Mouse (Mus musculus) mouse trophoblast stem cell (cell line): Measurements from ENCODE around the gene Bgn.
"Not testable (repeated sequence)": the region's sequence is repeated elsewhere in the genome, so short reads cannot be mapped to it uniquely, and the experiment has no call there.

Experiments used
- in situ Hi-C, 2 experiments: fragments of 300-500 bp; cut with MseI, MboI; formaldehyde crosslinking; loops; 2 replicates in 1 of 2; 3 replicates in 1 of 2; pipeline ENCODE4 v1.15.1; 2025

Bgn gene

GRCm38 (mm10) chrX:73486920-73487319, 3.5 kb downstream of the Bgn start:
- in situ Hi-C loops = loop anchor here in 1 of 2 experiments (5.0 kb wide), 1 partner anchor 40 kb away; no protein-coding TSS in a partner anchor

GRCm38 (mm10) chrX:73490186-73490585, 6.8 kb downstream of the Bgn start:
- in situ Hi-C loops = no loop called here

- in situ Hi-C loops = no loop called here
Measured at GRCm38 (mm10) chrX:73490804-73491203, 7.4 kb downstream of the Bgn start.

GRCm38 (mm10) chrX:73493567-73493966, 10.2 kb downstream of the Bgn start:
- in situ Hi-C loops = not testable (repeated sequence)

DNA sequence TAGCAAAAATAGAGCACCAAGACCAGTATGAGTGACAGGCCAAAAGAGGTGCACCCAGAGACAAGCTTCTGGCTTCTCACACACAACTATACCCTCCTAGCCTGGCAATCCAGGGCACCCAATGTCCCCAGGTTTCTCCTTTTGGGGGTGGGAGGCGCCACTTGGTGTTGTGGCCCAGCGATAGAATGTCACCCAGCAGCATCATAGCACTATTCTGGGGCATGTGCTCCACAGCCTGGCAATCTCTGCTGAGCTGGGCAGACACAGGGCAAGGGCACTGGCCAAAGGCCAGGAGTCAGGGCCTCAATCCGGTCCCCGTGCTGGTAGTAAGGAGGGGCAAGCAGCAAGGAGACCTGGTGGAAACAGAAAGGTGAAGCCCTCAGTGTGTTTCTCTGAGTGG, 13.3 kb downstream of the Bgn start:
- in situ Hi-C loops = no loop called here

GRCm38 (mm10) chrX:73505130-73505735, 21.8 kb downstream of the Bgn start:
- in situ Hi-C loops = no loop called here

DNA sequence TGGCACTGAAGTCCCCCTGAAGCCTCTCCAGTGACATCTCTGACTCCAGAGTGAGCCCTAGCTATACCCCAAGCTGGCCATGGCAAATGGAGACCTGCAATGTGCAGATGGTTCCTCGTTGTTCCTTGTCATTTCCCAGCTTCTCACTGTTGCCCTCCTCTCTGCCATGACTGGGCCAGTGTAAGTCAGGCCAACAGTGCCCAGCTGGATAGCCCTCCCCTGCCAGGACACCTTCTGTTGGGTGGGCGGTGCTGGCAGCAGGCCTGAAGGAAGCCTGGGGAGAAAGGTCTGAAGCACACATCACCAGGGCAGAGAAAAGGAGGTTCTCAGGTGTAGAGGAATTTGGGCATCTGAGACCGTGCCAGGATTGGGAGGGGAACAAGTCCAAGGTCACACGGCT, 23.2 kb downstream of the Bgn start:
- in situ Hi-C loops = no loop called here

GRCm38 (mm10) chrX:73509209-73509608, 25.8 kb downstream of the Bgn start:
- in situ Hi-C loops = no loop called here

DNA sequence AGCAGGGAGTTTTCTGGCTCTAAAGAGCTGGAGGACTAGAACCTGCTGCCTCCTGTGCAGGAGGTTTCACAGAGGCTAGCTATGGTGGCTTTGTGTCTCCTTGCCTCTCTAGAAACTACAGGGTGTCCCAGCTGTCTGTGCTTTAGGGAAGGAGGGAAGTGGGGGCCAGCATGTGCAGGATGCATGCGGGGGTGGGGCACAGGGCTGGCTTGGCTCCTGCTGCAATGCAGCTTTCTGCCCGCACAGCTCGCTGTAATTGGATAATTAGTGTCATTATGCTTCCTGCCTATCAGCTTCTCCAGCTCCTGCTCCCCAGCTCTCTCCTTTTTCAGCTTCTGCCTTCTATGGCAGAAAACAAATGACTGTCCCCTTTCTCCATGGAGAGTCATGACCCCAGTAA, 29.5 kb downstream of the Bgn start:
- in situ Hi-C loops = no loop called here

- in situ Hi-C loops = no loop called here
Measured at GRCm38 (mm10) chrX:73516556-73516955, 33.2 kb downstream of the Bgn start.

DNA sequence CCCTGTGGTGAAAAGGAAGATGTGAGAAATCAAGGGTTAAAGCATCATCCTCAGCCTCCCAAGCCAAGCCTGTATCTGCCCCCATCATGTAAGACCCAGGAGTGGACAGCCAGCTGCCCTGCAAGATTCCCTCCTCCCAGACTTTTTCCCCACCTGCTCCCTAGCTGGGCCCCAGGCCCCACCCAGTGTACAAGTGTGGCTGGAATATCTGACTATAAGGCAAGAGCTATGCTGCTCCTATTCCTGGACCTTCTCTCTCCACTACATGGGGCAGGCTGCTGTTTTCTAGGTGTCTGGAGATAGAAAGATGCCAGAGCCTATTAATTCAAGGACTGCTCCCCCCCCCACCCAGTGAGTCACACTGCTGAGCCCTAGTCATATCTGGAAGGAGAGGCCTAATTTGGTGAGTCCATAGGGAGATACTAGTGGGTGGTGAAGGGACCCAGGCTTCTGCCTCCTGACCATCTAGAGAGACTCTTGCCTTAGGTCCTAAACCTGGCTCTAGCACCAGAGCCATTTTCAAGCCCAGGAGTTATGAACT, 33.7 kb downstream of the Bgn start:
- in situ Hi-C loops = no loop called here

GRCm38 (mm10) chrX:73520692-73521091, 37.3 kb downstream of the Bgn start:
- in situ Hi-C loops = no loop called here

GRCm38 (mm10) chrX:73524318-73525222, 41.2 kb downstream of the Bgn start:
- in situ Hi-C loops = no loop called here

DNA sequence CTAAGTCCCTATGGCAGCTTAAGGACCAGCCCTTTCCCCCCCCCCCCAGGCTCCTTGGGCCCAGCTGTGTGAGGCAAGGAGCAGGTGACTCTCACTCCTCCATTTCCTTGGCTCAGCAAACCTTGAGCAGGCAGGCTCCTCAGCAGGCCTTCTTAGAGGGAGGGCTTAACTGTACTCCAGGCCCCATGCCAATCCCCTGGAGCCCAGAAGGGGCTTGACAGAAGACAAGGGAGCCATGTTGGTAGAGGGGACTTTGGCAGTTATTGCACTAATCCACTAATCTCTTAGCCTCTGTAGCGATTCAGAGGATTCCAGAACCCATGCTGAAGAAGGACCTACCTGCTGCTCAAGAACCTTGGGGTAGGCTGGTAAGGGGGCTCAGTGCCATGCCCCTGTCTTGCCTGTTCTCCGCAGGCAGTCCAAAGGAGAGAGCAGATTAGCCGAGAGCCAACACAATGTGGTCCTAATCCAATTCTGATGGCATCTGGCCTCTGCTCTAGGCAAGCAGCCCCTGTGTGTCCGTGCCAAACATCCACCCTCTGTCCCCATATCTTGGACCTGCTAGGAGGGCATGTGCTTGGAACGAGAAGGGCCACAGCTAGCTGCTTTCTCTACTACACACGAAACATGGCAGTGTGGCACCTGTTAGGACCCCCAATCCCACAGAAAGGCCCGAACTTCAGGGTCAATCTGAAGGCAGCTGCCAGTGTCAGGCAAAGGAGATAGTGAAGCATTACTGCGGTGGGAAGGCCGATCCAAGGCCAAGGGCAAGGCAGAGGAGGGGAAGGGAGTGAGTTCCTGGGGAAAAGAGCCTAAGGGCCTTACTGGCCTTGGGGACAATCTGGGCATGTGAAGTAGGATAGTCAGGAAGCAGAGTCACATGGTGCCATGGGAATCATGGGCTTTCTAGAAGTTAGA, 42.1 kb downstream of the Bgn start:
- in situ Hi-C loops = no loop called here

DNA sequence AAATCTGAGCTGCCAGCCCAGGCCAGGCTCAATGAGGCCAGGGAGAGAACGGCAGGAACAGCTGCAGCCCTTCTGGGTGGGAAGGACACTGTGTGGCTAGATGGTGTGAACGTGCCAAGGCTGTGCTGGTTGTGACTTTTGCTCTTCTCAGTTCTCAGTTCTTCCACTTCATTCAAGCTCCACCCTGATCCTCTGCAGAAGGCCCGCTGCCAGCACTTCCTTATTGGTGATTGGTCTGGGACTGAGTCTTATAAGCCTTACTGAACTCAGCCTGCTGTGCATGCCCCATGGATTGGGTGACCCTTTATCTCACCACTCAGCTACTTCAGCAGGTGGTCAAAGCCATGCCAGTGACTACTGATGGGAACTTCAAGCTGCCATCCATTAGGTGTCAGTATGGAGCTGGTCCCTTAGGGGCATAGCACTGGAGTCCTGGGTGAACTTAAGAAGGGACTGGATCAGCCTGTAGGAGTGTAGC, 43.0 kb downstream of the Bgn start:
- in situ Hi-C loops = no loop called here

DNA sequence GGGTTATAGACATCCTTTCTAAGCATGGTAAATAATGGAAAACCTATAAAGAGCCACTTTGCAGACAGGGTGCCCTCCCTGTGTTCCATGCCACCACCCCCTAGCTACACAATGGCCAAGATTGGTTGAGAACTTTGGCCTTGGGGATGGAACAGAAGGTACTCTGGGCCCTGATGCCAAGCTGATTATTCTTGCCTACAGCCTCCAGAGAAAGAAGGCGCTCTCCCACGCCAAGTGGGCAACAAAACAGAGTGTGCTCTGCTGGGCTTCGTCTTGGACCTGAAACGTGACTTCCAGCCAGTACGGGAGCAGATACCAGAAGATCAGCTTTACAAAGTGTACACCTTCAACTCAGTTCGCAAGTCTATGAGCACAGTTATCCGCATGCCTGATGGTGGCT, 54.5 kb downstream of the Bgn start:
- in situ Hi-C loops = no loop called here

- in situ Hi-C loops = loop anchor here in 1 of 2 experiments (10.0 kb wide), 1 partner anchor 121 kb away; the partner anchor contains the start of gene Pnck
Measured at GRCm38 (mm10) chrX:73543340-73543739, 59.9 kb downstream of the Bgn start.
